Mouse (Mus musculus): ENCODE measurements around the gene Vcp. TPM values are rescaled to one million over a fixed set of nuclear protein-coding genes. Genes with fewer than 3 reads are reported as not detected.

Vcp gene
- total and polyA plus RNA-seq, 3 experiments: 200 to 462 (median 237) TPM

DNA sequence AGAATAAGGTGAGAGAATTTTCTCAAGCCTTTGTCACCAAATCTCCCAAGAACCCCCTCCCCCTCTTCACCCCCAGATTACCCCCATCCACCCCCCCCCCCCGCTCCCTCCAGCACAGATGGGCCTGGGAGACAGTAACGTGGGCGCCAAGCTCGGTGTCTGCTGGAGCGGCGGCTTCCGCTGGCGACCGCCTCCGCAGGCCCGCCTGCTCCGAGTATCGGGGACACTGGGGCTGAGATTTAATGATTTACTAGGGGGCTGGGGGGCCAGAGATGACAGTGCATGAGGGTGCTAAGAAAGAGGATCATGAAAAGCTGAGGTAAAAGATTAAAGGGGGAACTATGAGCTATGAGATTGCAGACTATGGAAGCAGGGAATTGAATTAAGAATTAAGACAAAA lies 51.8 kb downstream of the Vcp start:
- no peak overlapping the region for H3K4me2 ChIP-seq (ENCODE audit: insufficient read depth, low read depth, poor library complexity, severe bottlenecking)
- no peak overlapping the region for H3K27ac ChIP-seq (ENCODE audit: insufficient read depth, low read depth)
- TF ChIP-seq ETS1 (conservative IDR thresholded peaks at IDR 0.05; ENCODE audit: low read depth, low read length): no peak
- no peak for TF ChIP-seq MAX (IDR thresholded peaks at IDR 0.05; ENCODE audit: low read length)
- TF ChIP-seq RAD21 (IDR thresholded peaks at IDR 0.05; ENCODE audit: low read depth, low read length): no peak
- TF ChIP-seq MEF2A (IDR thresholded peaks at IDR 0.05; ENCODE audit: borderline replicate concordance, low read depth, low read length): no peak
- TF ChIP-seq POLR2A (IDR thresholded peaks at IDR 0.05; ENCODE audit: low read depth, low read length): no peak
- TF ChIP-seq USF1 (IDR thresholded peaks at IDR 0.05; ENCODE audit: low read depth, low read length): no peak
- peaks cover 8 to 45% of the 10 kb centered on the region in 2 experiments; a peak in 3 of 4 replicates for H3K4me1 ChIP-seq (ENCODE audit: control insufficient read depth in 1 of 2, insufficient read depth in 2 of 2)
- H3K9ac ChIP-seq (ENCODE audit: insufficient read depth, low read depth): no peak overlapping the region
- no peaks in the 10 kb centered on the region for H3K9me3 ChIP-seq (replicated peaks; ENCODE audit: low read length)
- H3K27me3 ChIP-seq (replicated peaks): peaks cover 45% of the 10 kb centered on the region
- dilution Hi-C loops (cut with MboI; ENCODE audit: extremely low pct_ligation_motif_present, extremely low pct_unique_long_range_greater_than_20kb, low sequenced_read_pairs): no loop called here
- H3K79me2 ChIP-seq (replicated peaks; ENCODE audit: control insufficient read depth, extremely low read depth, insufficient read depth, poor library complexity, severe bottlenecking): no peaks in the 10 kb centered on the region
- no peak overlapping the region for H3K4me3 ChIP-seq (replicated peaks in 1 of 3; ENCODE audit: low read depth in 2 of 3, low read length in 2 of 3, poor library complexity in 1 of 3)
- H3K36me3 ChIP-seq (replicated peaks in 1 of 2; ENCODE audit: control insufficient read depth in 1 of 2, insufficient read depth in 1 of 2, low read length in 1 of 2): peaks cover 0 to 3% of the 10 kb centered on the region in 2 experiments
- no peak for DNase-seq (ENCODE audit: extremely low read depth)
- in situ Hi-C loops (cut with MboI; ENCODE audit: low pct_ligation_motif_present, low pct_unique_long_range_greater_than_20kb, low sequenced_read_pairs): no loop called here

DNA sequence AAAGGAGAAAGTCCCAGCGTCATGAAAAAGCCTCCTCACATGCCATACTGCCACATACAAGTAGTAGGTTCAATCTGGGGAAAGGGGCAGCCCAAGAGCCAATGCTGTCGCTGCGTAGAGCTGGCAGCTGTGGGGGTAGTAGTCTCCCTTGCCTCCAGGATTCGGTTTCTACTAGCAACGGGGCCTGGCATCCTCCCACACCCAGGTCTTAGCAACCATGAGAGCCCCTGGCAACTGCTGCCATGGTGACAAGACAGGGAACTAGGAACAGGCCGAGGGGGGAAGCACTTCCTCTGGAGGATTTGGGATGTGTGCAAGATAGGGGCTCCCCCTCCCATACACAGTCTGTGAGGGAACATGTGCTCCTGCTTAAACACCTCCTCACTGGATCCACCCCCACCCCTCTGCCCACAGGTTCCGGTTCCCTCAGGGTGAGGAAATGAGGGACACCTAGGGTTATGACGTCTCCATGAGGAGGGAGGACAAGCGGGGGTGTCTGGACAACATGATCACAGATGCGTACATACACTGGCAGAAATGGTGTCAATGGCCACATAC lies 53.5 kb downstream of the Vcp start:
- in situ Hi-C loops (cut with MboI; ENCODE audit: low pct_ligation_motif_present, low pct_unique_long_range_greater_than_20kb, low sequenced_read_pairs): no loop called here
- dilution Hi-C loops (cut with MboI; ENCODE audit: extremely low pct_ligation_motif_present, extremely low pct_unique_long_range_greater_than_20kb, low sequenced_read_pairs): no loop called here

DNA sequence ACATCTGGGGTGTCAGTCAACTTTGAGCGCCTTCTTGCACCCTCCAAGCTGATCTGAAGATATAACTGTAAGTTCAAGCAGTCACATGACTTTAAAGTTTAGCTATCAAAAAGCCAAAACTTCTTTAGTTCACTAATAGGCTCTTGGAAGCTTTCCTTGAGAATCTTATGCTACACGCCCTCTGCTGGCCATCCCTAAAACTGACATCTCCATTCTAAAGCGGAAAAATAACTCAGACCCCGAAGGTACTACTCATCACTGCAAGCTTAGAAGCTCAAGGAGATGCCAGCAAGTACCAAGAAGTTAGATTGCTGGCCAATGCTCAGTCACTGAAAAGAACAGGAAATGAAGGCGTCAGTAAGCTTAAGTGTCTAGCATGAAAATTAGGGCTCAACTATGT lies 54.4 kb downstream of the Vcp start:
- no peaks in the 10 kb centered on the region for H3K36me3 ChIP-seq (replicated peaks in 1 of 2; ENCODE audit: control insufficient read depth in 1 of 2, insufficient read depth in 1 of 2, low read length in 1 of 2)
- H3K9ac ChIP-seq (ENCODE audit: insufficient read depth, low read depth): no peak overlapping the region
- no peak overlapping the region for H3K4me2 ChIP-seq (ENCODE audit: insufficient read depth, low read depth, poor library complexity, severe bottlenecking)
- TF ChIP-seq RCOR1 (conservative IDR thresholded peaks at IDR 0.05; ENCODE audit: low read depth, low read length) (no peak), RAD21 (IDR thresholded peaks at IDR 0.05; ENCODE audit: low read depth, low read length) (peak; percentile 24), SMC3 (IDR thresholded peaks at IDR 0.05; ENCODE audit: low read depth, low read length) (peak; percentile 62), CTCF (conservative IDR thresholded peaks at IDR 0.05 in 1 of 2, IDR thresholded peaks at IDR 0.05 in 1 of 2; ENCODE audit: low read depth in 2 of 2, low read length in 2 of 2) (peak; percentile 32 to 71; a peak in 3 of 4 replicates), PAX5 (IDR thresholded peaks at IDR 0.05; ENCODE audit: low read length) (no peak), SIN3A (IDR thresholded peaks at IDR 0.05; ENCODE audit: low read length) (no peak)
- peaks cover 71% of the 10 kb centered on the region for H3K27me3 ChIP-seq (replicated peaks)
- no peak overlapping the region for H3K4me3 ChIP-seq (replicated peaks in 1 of 3; ENCODE audit: low read depth in 2 of 3, low read length in 2 of 3, poor library complexity in 1 of 3)
- peak; percentile 44 for DNase-seq (ENCODE audit: extremely low read depth)
- no peaks in the 10 kb centered on the region for H3K79me2 ChIP-seq (replicated peaks; ENCODE audit: control insufficient read depth, extremely low read depth, insufficient read depth, poor library complexity, severe bottlenecking)
- no peak overlapping the region for H3K27ac ChIP-seq (ENCODE audit: insufficient read depth, low read depth)
- H3K4me1 ChIP-seq (ENCODE audit: control insufficient read depth in 1 of 2, insufficient read depth in 2 of 2): peaks cover 9 to 28% of the 10 kb centered on the region in 2 experiments
- dilution Hi-C loops (cut with MboI; ENCODE audit: extremely low pct_ligation_motif_present, extremely low pct_unique_long_range_greater_than_20kb, low sequenced_read_pairs) (no loop called here), in situ Hi-C loops (cut with MboI; ENCODE audit: low pct_ligation_motif_present, low pct_unique_long_range_greater_than_20kb, low sequenced_read_pairs) (no loop called here)
- H3K9me3 ChIP-seq (replicated peaks; ENCODE audit: low read length): no peaks in the 10 kb centered on the region

More for the DNA sequence above, 53.5 kb downstream of the Vcp start:
- no peak for DNase-seq (ENCODE audit: extremely low read depth)
- Histone ChIP-seq H3K4me3 (replicated peaks in 1 of 3; ENCODE audit: low read depth in 2 of 3, low read length in 2 of 3, poor library complexity in 1 of 3) (no peak overlapping the region), H3K9me3 (replicated peaks; ENCODE audit: low read length) (no peaks in the 10 kb centered on the region), H3K4me2 (ENCODE audit: insufficient read depth, low read depth, poor library complexity, severe bottlenecking) (no peak overlapping the region), H3K36me3 (replicated peaks in 1 of 2; ENCODE audit: control insufficient read depth in 1 of 2, insufficient read depth in 1 of 2, low read length in 1 of 2) (no peaks in the 10 kb centered on the region), H3K27ac (ENCODE audit: insufficient read depth, low read depth) (no peak overlapping the region), H3K27me3 (replicated peaks) (peaks cover 63% of the 10 kb centered on the region), H3K4me1 (ENCODE audit: control insufficient read depth in 1 of 2, insufficient read depth in 2 of 2) (peaks cover 8 to 28% of the 10 kb centered on the region in 2 experiments), H3K9ac (ENCODE audit: insufficient read depth, low read depth) (no peak overlapping the region), H3K79me2 (replicated peaks; ENCODE audit: control insufficient read depth, extremely low read depth, insufficient read depth, poor library complexity, severe bottlenecking) (no peaks in the 10 kb centered on the region)
- no peak for TF ChIP-seq USF1 (IDR thresholded peaks at IDR 0.05; ENCODE audit: low read depth, low read length)
- no peak for TF ChIP-seq JUN (IDR thresholded peaks at IDR 0.05; ENCODE audit: insufficient read depth, low read depth, low read length)
- TF ChIP-seq USF2 (conservative IDR thresholded peaks at IDR 0.05; ENCODE audit: low read depth, low read length): no peak
- TF ChIP-seq TCF12 (IDR thresholded peaks at IDR 0.05; ENCODE audit: low read depth, low read length): no peak
- no peak for TF ChIP-seq JUND (conservative IDR thresholded peaks at IDR 0.05; ENCODE audit: low read depth, low read length)
- TF ChIP-seq NELFE (IDR thresholded peaks at IDR 0.05; ENCODE audit: low read depth, low read length): no peak
- no peak for TF ChIP-seq MEF2A (IDR thresholded peaks at IDR 0.05; ENCODE audit: borderline replicate concordance, low read depth, low read length)
- TF ChIP-seq BHLHE40 (IDR thresholded peaks at IDR 0.05; ENCODE audit: low read depth, low read length): no peak
- no peak for TF ChIP-seq SMC3 (IDR thresholded peaks at IDR 0.05; ENCODE audit: low read depth, low read length)
- no peak for TF ChIP-seq RAD21 (IDR thresholded peaks at IDR 0.05; ENCODE audit: low read depth, low read length)
- no peak for TF ChIP-seq EP300 (IDR thresholded peaks at IDR 0.05; ENCODE audit: low read length)
- TF ChIP-seq CHD1 (IDR thresholded peaks at IDR 0.05; ENCODE audit: low read depth, low read length): no peak
